Mouse (Mus musculus): ENCODE measurements around the gene Ank3. TPM values are rescaled to one million over a fixed set of nuclear protein-coding genes. Genes with fewer than 3 reads are reported as not detected.

Gene Ank3
- polyA plus RNA-seq, 1 experiment = 39.1 TPM

- WGBS = 76% methylated on average over 3 of the region's 3 CpGs
- Histone ChIP-seq H3K36me3 (ENCODE audit: control insufficient read depth, insufficient read depth, low read length) (no peaks in the 10 kb centered on the region), H3K4me1 (ENCODE audit: control insufficient read depth, insufficient read depth, low read length) (peaks cover 8% of the 10 kb centered on the region; the same call in 1 of the 2 replicates), H3K4me3 (ENCODE audit: insufficient read depth, low read depth, low read length) (no peak overlapping the region), H3K27me3 (replicated peaks; ENCODE audit: control insufficient read depth, insufficient read depth, low read length) (no peaks in the 10 kb centered on the region), H3K27ac (ENCODE audit: insufficient read depth, low read depth, low read length) (no peak overlapping the region)
- TF ChIP-seq POLR2A (IDR thresholded peaks at IDR 0.05; ENCODE audit: low read depth, low read length) (no peak), CTCF (conservative IDR thresholded peaks at IDR 0.05; ENCODE audit: insufficient read depth, insufficient read length, low read depth, low read length) (no peak)
- no peak for DNase-seq
These were observed 218.4 kb downstream of the Ank3 start for GRCm38 (mm10) chr10:69616953-69617352.

GRCm38 (mm10) chr10:69617537-69618112 is 219.1 kb downstream of the Ank3 start:
- DNase-seq = peak; percentile 36
- no peaks in the 10 kb centered on the region for H3K27me3 ChIP-seq (replicated peaks; ENCODE audit: control insufficient read depth, insufficient read depth, low read length)
- H3K4me1 ChIP-seq (ENCODE audit: control insufficient read depth, insufficient read depth, low read length) = peaks cover 8% of the 10 kb centered on the region; the same call in 1 of the 2 replicates
- H3K4me3 ChIP-seq (ENCODE audit: insufficient read depth, low read depth, low read length) = no peak overlapping the region
- WGBS = 55% methylated on average over 16 of the region's 16 CpGs
- H3K27ac ChIP-seq (ENCODE audit: insufficient read depth, low read depth, low read length) = no peak overlapping the region
- no peaks in the 10 kb centered on the region for H3K36me3 ChIP-seq (ENCODE audit: control insufficient read depth, insufficient read depth, low read length)
- TF ChIP-seq POLR2A (IDR thresholded peaks at IDR 0.05; ENCODE audit: low read depth, low read length) = no peak
- TF ChIP-seq CTCF (conservative IDR thresholded peaks at IDR 0.05; ENCODE audit: insufficient read depth, insufficient read length, low read depth, low read length) = no peak

- no peak for TF ChIP-seq CTCF (conservative IDR thresholded peaks at IDR 0.05; ENCODE audit: insufficient read depth, insufficient read length, low read depth, low read length)
- 83% methylated on average over 7 of the region's 7 CpGs for WGBS
- DNase-seq = no peak
- H3K4me3 ChIP-seq (ENCODE audit: insufficient read depth, low read depth, low read length) = no peak overlapping the region
- no peaks in the 10 kb centered on the region for H3K27me3 ChIP-seq (replicated peaks; ENCODE audit: control insufficient read depth, insufficient read depth, low read length)
- no peaks in the 10 kb centered on the region for H3K36me3 ChIP-seq (ENCODE audit: control insufficient read depth, insufficient read depth, low read length)
- H3K27ac ChIP-seq (ENCODE audit: insufficient read depth, low read depth, low read length) = no peak overlapping the region
- H3K4me1 ChIP-seq (ENCODE audit: control insufficient read depth, insufficient read depth, low read length) = peaks cover 8% of the 10 kb centered on the region; the same call in 1 of the 2 replicates
These were observed 222.3 kb downstream of the Ank3 start for GRCm38 (mm10) chr10:69620692-69621382.

GRCm38 (mm10) chr10:69627767-69628166 is 229.2 kb downstream of the Ank3 start:
- WGBS = 92% methylated on average over 3 of the region's 3 CpGs
- H3K4me1 ChIP-seq (ENCODE audit: control insufficient read depth, insufficient read depth, low read length) = 0 out of 2 replicates have a peak, but pooled peaks cover 4% of the 10 kb centered on the region
- DNase-seq = no peak
- H3K27me3 ChIP-seq (replicated peaks; ENCODE audit: control insufficient read depth, insufficient read depth, low read length) = no peaks in the 10 kb centered on the region
- H3K36me3 ChIP-seq (ENCODE audit: control insufficient read depth, insufficient read depth, low read length) = no peaks in the 10 kb centered on the region
- TF ChIP-seq CTCF (conservative IDR thresholded peaks at IDR 0.05; ENCODE audit: insufficient read depth, insufficient read length, low read depth, low read length) = no peak
- no peak for TF ChIP-seq POLR2A (IDR thresholded peaks at IDR 0.05; ENCODE audit: low read depth, low read length)
- H3K4me3 ChIP-seq (ENCODE audit: insufficient read depth, low read depth, low read length) = no peak overlapping the region
- no peak overlapping the region for H3K27ac ChIP-seq (ENCODE audit: insufficient read depth, low read depth, low read length)

- WGBS = 51% methylated on average over 6 of the region's 6 CpGs
- no peaks in the 10 kb centered on the region for H3K36me3 ChIP-seq (ENCODE audit: control insufficient read depth, insufficient read depth, low read length)
- no peak overlapping the region for H3K4me3 ChIP-seq (ENCODE audit: insufficient read depth, low read depth, low read length)
- no peak overlapping the region for H3K27ac ChIP-seq (ENCODE audit: insufficient read depth, low read depth, low read length)
- H3K4me1 ChIP-seq (ENCODE audit: control insufficient read depth, insufficient read depth, low read length) = 0 out of 2 replicates have a peak, but pooled peaks cover 4% of the 10 kb centered on the region
- H3K27me3 ChIP-seq (replicated peaks; ENCODE audit: control insufficient read depth, insufficient read depth, low read length) = no peaks in the 10 kb centered on the region
- DNase-seq = no peak
- TF ChIP-seq POLR2A (IDR thresholded peaks at IDR 0.05; ENCODE audit: low read depth, low read length) = no peak
- no peak for TF ChIP-seq CTCF (conservative IDR thresholded peaks at IDR 0.05; ENCODE audit: insufficient read depth, insufficient read length, low read depth, low read length)
These were observed 230.2 kb downstream of the Ank3 start for GRCm38 (mm10) chr10:69628743-69629142.

GRCm38 (mm10) chr10:69630802-69631388 is 232.3 kb downstream of the Ank3 start:
- TF ChIP-seq CTCF (conservative IDR thresholded peaks at IDR 0.05; ENCODE audit: insufficient read depth, insufficient read length, low read depth, low read length) (no peak), POLR2A (IDR thresholded peaks at IDR 0.05; ENCODE audit: low read depth, low read length) (no peak)
- 48% methylated on average over 7 of the region's 7 CpGs for WGBS

GRCm38 (mm10) chr10:69632885-69633284 is 234.3 kb downstream of the Ank3 start:
- DNase-seq = no peak
- WGBS = 88% methylated on average over 8 of the region's 8 CpGs
- H3K36me3 ChIP-seq (ENCODE audit: control insufficient read depth, insufficient read depth, low read length) = no peaks in the 10 kb centered on the region
- H3K4me3 ChIP-seq (ENCODE audit: insufficient read depth, low read depth, low read length) = no peak overlapping the region
- no peak for TF ChIP-seq POLR2A (IDR thresholded peaks at IDR 0.05; ENCODE audit: low read depth, low read length)
- no peak for TF ChIP-seq CTCF (conservative IDR thresholded peaks at IDR 0.05; ENCODE audit: insufficient read depth, insufficient read length, low read depth, low read length)
- H3K27ac ChIP-seq (ENCODE audit: insufficient read depth, low read depth, low read length) = no peak overlapping the region
- no peaks in the 10 kb centered on the region for H3K27me3 ChIP-seq (replicated peaks; ENCODE audit: control insufficient read depth, insufficient read depth, low read length)
- 0 out of 2 replicates have a peak, but pooled peaks cover 4% of the 10 kb centered on the region for H3K4me1 ChIP-seq (ENCODE audit: control insufficient read depth, insufficient read depth, low read length)

More at GRCm38 (mm10) chr10:69630802-69631388, 232.3 kb downstream of the Ank3 start:
- Histone ChIP-seq H3K27ac (ENCODE audit: insufficient read depth, low read depth, low read length) (no peak overlapping the region), H3K27me3 (replicated peaks; ENCODE audit: control insufficient read depth, insufficient read depth, low read length) (no peaks in the 10 kb centered on the region), H3K4me3 (ENCODE audit: insufficient read depth, low read depth, low read length) (no peak overlapping the region), H3K4me1 (ENCODE audit: control insufficient read depth, insufficient read depth, low read length) (0 out of 2 replicates have a peak, but pooled peaks cover 4% of the 10 kb centered on the region), H3K36me3 (ENCODE audit: control insufficient read depth, insufficient read depth, low read length) (no peaks in the 10 kb centered on the region)
- no peak for DNase-seq
